Mouse (Mus musculus) kidney, adult 8-10 months (tissue): ENCODE measurements at regions not wholly inside any gene's neighbourhood (a gene's known extent, or its start where the extent isn't known, plus 50 kb on each side); places are given as distances from the start of the nearest gene placed in this dataset.
A peak's percentile ranks its signal among the peaks of the same experiment; 100 is the strongest.

Experiments
- DNase-seq, 2 experiments: peaks; one replicate each; pipeline ENCODE4 v3.0.0; 2022

- DNase-seq, result no peak
These were observed 194.5 kb downstream of the Ctag2 start for GRCm38 (mm10) chrX:65241861-65242525.

- DNase-seq, result peak; percentile 10 to 11
These were observed 205.3 kb downstream of the Ctag2 start for GRCm38 (mm10) chrX:65252746-65253145.
